Mouse (Mus musculus) adrenal gland, postnatal 25 days (tissue): ENCODE data around the gene Ush1g. TPM values are rescaled to one million over a fixed set of nuclear protein-coding genes. Genes with fewer than 3 reads are reported as not detected.

Source experiments
- DNase-seq: peaks from one replicate; pipeline ENCODE4 v3.0.0; 2021; ENCODE audit warnings: mixed read lengths
- long read RNA-seq: library from polyadenylated mRNA; stranded (forward); transcript quantifications from one replicate; pipeline ENCODE4 v2.0.0, GENCODE M21; 2021
- total RNA-seq: library from RNA; stranded (reverse); gene quantifications from 2 replicates; pipeline ENCODE4 v1.2.3, GENCODE M21; 2021

Ush1g gene
- 0.62 and 0.79 TPM in 2 replicates for total RNA-seq
- long read RNA-seq, result 0 reads

DNA sequence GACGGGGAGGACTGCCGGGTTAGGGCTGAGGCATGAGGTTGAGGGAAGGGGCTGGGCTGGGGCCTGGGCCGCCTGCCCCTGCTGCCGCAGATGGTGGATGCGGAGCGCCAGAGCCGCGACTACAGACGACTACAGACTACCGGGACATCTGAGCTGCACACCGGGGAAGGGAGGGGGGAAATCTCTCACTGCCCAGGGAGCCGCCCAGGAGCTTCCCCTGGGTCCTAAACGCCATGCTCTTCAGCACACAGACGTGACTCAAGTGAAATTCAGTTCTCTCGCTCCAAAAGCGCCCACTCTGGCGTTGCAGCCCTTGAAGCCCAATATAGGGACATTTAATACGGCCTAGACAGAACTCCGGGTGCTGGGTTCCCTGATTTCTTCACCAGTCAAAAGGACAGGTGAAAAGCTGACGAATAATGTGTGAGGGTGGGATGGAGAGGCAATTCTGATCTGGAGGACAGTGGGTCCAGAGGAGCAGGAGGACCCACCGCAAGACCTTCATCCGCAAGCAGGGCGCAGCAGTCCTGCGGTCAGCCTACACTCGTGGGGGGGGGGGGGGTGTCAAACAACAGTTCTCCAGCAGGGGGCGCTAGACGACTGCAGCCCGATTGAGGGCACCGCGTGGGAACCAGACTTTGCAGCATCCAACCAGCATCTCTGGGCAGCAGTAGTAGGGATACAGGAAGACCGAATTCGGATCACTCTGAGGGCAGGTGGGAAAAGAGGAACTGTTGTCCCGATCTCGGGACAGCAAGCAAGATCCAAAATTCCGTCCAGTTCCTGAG lies at the start of gene Ush1g:
Gene Ush1g (minus strand): TSS at position 136 of the 788 bp plus-strand sequence.
- peak; percentile 76 for DNase-seq

DNA sequence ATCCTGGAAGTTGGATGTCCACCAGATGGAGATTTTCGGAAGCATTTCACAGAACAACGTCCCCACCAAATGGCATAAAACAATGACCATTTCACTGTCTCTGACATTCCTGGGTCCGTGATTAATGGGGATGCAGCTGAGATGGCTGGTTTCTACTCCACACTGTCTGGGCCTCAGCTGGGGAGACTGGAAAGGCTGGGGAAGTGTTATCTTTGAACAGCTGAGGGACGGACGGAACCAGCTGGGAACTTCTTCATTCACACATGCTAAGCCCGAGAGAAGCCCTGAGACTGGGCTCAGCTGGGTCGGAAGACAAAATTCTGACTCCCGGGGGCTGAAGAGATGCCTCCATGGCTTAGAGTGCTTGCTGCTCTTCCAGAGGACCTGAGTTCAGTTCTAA lies 49.5 kb upstream of the Ush1g start:
- DNase-seq, result no peak

DNA sequence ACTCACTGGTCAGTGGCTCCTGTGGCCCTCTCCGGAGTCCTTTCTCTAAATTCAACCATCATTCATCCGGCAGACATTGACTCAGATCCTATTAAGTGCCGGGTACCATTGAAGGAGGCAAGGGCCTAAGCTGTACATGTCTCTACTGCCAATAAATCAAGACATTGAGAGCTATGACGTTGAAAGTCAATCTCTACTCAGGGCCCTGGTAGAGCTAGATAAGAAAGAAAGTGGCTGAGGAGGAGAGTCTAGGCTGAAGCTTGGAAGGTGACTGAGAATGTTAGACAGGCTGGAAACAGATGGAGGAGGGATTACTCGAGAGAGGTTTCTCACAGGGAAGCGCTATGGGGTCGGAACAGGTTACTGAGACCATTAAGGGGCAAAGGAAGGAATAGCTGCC lies 48.5 kb upstream of the Ush1g start:
- no peak for DNase-seq

DNA sequence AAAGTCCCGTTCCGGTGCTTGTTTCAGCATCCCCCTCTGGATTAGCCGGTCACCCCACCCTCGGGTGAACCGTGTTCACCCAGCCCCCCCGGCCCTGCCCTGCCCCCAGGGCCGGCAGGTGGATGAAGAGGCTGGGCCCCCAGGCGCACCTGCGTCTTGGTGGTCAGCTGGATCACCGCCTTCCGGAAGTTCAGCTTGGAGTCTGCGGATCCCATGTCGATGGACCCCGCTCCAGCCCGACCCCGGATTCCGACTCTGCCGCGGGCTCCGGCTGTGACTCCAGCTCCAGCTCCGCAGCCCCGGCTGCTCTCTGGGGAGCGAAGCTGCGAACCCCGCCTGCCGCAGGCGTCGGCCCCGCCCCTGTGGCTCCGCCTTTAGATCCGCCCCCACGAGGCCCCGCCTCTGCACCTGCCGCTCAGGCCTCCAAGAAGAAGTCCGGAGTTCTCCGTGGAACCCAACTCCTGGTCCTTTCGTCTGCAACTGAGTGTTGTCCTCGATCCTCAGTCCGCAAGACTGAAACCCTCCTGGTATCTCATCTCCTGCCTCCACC lies 45.6 kb upstream of the Ush1g start, which contains the start of gene Hid1:
Gene Hid1 (minus strand): TSS at position 362 of the 550 bp plus-strand sequence.
- peak; percentile 90 for DNase-seq

DNA sequence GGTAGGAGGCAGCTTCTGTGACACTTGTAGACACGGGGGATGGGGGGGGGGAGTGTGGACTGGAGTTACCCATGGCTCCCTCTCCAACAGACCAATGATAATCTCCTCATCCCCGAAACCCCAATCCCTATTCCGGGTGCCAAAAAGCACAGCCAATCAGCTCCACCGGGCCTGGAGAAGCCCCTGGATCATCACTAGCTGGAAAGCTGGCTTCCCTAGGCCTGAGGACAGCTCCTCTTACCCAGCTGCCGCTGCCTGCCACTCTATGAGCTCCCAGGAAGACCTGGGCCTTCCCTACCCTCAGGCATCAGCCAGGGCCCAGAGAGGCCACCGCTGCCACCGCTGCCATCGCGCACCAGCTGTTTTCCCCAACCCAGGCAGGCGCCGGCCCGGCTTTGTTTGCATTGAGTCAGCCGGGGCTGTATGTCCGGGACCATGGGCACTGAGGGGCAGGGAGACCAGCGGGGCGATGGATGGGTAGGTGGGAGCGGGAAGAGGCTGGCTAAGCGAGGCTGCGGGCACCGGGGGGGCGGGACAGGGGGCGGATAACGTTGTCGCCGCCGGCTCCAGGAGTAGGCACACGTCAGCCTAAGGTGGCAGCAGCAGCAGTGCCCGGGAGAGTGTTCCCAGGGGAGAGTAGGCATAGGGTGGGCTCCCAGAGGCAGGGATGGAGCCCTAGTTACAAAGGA lies 45.0 kb upstream of the Ush1g start:
- no peak for DNase-seq

DNA sequence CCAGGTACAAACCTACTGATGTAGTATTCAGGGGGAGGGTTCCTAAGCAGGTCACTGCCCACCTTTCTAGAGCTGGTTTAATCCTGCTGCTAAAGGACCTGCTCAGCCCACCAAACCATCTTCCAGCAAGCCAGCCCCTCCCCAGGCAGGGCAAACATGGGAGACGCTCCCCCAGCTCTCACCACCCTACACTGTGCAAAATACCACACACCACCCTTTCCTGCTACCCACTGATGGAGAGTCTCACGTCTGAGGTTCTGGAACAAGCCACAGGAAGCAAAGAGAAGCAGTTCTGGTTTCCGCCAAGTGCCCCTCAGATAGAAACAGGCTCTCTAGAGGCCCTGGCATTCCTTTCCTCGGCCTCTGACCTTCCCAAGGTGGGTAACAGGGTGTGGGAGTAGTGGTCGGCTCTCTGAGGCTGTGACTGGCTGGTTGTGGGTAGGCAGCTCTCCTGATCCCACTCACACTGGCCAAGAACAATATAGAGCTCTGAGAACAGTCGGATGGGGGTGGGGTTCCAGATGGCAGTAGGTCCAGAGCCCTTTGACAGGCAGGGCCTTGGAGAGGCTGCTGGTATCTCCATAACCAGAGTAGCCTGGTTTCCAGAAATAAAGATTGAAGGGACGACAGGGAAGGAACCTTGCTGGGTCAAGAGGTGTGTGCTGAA lies 44.3 kb upstream of the Ush1g start:
- DNase-seq, result no peak

DNA sequence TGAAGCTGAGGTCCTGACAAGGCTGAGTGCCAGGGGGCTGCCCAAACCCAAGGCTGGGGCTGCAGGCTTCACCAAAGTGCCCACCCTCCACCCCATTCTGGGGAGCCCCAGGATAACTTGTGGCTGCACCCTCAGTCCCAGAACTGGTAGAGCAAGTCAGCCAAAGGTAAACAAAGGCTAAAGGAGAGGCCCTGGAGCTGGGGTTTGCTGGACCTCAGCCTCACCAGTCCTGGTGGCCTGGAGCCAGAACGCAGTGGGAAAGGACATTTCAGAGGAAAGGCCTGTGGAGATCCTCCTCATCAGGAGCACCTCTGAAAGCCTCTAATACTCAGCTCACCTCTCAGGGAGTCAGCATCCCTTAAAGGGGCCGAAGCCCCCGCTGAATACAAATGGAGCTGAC lies 42.3 kb upstream of the Ush1g start:
- DNase-seq, result no peak

DNA sequence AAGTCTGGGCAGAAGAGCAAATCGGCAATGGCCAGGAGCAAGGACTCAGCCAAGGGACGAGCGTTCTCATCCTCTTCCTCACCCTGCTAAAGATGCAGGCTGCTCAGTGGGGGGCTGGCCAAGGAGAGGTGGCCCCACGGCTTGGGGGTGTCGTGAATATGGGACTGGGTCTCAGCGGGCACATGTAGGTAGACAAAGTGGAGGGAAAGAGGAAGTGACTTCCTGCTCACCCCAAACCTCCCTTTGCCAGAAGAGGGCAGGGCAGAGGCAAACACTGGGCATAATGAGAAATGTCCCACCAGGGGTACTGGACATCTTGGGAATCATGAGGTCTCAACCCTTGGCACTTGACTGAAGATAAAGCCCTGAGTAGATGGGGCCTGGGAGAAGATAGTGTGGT lies 37.9 kb upstream of the Ush1g start:
- no peak for DNase-seq

DNA sequence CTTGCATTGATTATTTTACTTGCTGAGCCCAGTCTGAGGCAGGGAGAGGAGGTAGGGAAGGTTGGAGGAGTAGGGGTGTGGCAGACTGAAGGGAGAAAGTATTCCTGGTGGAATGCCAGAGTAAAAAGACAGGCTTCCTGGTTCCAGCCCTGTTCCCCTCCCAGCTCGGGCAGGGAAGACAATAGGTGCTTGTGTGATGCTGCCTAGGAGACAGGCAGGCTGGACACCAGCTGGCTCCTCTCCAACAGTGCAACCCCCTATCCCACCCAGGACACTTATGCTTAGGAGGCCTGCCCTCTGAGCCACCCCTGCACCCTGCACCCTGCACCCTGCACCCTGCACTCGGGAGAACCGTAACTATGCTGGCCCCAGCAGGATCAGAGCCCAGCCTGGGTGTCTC lies 37.5 kb upstream of the Ush1g start:
- no peak for DNase-seq

DNA sequence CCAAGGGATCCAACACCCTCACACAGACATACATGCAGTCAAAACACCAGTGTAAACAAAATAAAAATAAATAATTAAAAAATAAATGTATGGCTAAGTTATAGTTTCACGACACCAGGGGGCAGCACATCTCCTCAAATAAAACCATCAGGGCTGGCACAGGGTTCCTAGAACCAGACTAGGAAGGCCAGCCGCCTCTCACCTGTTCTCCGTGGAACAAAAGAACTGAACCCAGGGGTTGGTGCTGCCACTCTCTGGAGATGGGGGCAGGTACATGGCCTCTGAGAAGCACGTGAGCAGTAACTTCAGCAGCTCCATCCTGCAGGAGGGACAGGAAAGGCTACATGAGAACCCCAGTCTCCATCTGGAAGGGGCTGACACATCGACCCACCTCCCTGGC lies 36.6 kb upstream of the Ush1g start:
- peak; percentile 75 for DNase-seq

DNA sequence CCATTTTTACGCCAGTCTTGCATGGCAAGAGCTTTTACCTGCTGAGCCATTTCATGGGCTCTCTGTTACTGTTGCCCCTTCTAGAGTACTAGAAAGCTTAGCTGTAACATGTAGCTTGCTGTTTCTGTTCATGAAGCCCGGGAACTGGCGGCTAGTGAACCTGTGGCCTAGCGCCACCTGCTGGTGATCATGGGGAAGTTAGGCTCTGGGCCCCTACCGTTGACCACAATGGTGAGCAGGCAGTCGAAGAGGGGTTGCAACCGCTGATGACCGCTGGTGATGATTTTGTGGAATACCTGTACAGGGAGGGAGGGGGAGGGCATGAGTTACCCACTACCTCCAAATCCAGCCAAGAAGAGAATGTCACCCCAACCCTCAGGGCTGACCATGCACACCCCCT lies 32.3 kb upstream of the Ush1g start:
- DNase-seq, result peak; percentile 77

DNA sequence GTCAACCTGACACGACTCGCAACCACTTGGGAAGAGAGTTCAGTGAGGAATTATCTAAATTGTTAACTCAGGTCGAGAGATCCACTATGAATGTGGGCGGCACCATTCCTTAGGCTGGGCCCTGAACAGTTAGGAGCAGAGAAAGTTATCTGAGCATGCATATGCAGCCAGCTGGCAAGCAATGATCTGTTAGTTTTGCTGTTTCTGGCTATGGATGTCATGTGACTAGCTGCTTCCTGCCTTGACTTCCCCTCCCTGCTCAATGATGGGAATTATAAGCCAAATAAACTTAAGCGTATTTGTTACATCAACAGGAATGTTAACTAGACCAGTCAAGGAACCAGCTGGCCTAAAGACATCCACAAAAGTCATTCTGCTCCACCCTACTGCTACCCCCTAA lies 31.5 kb upstream of the Ush1g start:
- DNase-seq, result no peak

DNA sequence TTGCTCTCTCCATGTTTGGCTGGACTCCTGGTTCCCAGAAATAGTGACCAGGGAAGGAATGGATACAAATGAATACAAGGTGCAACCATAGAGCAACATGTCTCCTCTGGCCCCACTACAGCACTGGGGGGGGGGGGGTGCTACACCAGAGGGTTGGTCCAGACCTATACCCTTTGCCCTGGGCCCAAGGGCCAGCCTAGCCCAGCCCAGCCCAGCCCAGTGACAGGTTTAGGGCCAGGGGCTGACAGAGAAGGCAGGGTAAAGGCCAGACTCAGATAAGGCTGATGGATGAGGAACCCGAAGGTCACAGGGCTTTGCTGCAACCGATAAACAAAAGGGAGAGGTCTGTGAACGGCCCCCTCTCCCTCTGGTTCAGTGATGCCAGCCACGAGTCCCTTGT lies 28.1 kb upstream of the Ush1g start:
- DNase-seq, result no peak

DNA sequence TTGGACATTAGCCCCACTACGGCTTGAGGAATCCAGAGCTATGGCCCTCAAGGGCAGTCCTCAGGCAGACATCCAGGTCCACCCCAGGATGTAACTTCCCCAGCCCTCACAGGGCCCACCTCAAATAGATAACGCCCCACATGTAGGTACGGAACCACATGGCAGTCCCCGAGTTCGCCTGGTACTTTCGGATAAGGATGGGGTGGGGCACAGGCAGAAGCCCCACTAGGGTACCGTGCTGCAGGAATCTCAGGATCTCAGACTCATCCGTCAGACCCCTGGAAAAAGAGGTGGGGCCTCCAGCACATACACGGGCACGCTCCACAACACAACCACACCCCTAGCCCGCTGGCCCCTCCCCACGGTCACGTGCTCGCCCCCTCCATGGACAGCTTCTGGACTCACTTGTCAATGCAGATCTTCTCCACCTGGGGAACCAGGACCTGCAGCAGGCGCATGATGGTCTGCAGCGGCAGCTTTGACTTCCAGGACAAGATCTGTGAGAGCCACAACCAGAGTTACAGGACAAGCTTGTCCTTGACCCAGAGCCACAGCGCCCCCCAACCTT lies 26.9 kb upstream of the Ush1g start:
- DNase-seq, result no peak

DNA sequence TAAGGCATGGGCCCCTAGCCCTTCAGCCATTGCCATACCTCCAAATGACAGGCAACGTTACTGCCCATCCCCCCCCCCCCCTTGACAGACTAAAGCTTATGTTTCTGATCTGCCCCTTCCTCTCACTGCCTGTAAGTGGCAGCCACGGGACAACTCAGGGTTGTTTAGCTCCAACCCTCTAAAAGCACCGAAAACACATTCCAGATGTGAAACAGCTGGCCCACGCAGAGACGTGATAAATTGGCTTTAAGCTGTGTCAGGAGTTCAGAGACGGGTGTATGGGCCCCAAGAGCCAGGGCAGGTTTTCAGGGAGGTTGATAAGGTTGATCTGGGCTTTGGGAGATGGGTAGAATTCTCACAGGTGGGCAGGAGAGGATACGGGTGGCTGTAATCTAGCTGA lies 23.7 kb upstream of the Ush1g start:
- DNase-seq, result no peak

DNA sequence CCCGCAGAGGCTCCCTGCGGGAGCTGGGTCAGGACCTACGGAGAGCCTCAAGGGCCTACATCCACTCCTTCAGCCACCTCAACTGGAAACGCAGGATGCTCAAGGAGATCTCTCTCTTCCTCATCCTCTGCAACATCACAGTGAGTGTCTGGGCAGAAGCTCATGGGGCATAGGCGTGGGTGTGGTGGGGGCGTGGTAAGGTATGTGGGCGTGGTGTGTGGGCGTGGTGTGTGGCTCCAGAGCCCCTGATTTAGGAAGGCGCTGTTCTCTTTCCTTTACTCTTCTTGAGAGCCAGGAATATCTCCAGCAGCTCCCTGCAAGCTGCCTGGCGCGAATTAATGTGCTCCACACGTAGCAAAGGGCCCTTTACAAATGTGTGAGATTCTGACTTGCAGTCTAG lies 23.1 kb upstream of the Ush1g start:
- DNase-seq, result no peak

DNA sequence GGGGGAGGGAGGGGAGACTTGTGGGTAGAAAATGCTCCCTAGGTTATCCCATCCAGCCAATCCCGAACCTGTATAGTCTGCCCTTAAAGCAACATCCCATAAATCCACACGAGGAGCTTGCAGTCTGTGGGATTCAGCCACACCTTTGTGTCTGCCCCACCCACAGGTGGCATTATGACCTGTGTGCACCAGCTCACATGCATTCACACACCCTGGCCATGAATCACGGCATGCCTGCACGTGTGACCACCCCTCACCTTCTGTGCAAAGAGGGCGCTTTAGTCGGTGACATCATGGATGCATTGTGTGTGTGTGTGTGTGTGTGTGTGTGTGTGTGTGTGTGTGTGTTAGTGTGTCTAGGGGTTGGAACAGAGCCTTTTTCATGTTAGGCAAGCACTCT lies 20.0 kb upstream of the Ush1g start:
- no peak for DNase-seq

DNA sequence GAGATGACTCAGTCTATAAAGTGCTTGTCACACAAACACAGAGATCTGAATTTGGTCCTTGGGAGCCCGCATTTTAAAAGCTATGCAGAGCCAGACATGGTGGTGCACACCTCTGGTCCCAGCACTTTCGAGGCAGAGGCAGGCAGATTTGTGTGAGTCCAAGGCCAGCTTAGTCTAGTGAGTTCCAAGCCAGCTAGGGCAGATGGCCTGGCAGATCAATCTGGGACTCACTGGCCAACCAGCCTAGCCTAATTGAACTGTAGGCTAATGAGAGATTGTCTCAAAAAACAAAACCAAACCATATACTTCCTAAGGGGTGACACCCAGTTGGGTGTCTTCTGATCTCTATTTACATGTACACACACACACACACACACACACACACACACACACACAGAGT lies 19.4 kb upstream of the Ush1g start:
- no peak for DNase-seq

DNA sequence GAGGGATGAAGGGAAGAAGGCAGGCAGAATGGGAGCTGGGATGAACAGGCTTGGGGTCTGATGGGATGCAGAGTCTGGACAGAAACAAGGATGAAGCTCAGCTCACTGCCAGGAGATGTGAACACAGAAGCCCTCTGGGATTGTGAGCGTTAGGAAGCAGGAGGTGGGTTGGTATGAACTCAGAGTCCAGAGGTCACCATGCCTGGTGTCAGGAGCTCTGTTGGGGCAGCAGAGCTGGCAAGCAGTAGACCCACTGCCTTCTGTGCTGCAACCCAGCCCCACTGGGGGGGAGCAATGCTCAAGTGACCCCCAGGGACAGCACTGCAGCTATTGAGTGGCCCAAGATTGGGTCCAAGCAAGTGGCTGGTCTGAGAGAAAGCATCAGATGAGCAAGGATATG lies 16.0 kb upstream of the Ush1g start:
- no peak for DNase-seq

DNA sequence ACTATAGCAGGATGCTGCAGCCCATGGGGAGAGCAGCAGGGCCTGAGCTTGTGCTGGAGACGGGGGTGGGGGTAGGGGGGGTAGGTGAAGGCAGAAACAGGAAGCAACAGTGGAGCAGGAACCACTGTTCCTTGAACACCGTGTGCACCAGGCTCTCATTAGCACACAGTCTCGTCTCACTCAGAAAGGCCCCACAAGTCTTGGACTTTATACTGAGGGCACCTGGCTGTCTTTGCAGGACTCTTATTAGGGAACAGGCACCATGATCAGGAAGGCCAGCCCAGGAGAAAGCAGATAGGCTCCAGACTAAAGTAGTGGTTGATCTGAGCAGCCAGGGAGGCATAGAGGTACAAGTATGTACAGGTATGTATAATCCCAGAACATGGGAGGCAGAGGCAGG lies 15.5 kb upstream of the Ush1g start:
- DNase-seq, result no peak

DNA sequence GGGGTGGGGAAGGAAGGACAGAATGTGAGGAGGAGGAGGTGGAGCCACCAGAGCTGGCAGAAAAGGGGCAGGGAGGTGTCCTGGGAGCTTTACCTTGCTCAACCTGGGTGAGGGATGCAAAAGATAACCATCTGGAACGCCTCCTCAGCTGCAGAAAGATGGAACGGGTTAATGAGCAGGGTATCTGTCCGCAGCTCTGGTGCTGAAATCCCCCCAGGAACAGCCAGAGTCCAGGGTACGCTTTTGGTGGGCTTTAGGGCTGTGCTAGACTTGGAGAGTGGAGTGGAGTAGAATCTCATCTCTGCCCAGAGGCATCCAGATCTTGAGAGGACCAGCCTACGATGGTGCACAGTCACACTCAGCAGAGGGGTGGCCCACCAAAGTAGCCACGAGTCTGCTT lies 14.3 kb upstream of the Ush1g start:
- DNase-seq, result no peak

DNA sequence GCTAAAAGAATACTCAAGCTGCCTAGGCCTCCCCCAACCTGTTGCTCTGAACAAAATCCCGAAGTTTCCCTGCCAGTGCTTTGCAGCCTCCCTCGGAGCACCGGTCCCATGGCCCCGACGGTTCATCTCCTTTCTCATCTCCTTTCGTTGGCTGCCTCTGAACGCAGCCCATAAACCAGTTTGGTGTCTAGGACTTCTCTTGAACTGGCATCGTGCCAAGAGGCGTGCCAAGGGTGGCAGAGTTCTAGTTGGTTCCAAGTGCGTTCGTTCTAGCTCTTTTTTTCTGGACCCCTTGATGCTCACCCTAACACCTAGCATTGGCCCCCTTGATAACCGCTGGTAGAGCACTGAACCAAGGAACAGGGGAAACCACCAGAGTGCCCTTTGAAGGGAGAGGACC lies 13.4 kb upstream of the Ush1g start:
- peak; percentile 45 for DNase-seq

DNA sequence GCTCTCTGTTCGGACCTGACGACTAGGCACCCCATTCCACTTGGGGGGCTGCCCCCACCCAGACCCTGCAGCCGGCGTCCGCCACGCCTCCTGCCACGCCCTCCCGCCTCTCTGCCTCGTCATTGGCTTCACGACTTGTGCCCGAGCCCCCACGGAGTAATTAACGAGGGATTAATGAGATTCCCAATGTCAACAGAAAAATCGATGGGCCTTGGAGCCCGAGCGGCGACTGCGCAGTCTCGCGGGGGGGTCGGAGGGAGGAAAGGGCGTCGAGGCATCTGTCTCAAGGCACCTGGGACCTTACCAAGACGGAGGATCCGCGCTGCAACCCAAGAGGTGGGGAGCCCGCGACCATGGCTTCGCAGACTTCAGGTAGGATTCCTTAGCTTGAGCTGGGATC lies 12.7 kb upstream of the Ush1g start, which contains the start of gene Otop3:
Gene Otop3 (plus strand): TSS at position 201 of the 400 bp plus-strand sequence.
- DNase-seq, result no peak
